Mouse (Mus musculus): ENCODE data around the gene Upf1. TPM values are rescaled to one million over a fixed set of nuclear protein-coding genes. Genes with fewer than 3 reads are reported as not detected.

Gene Upf1
- polyA plus RNA-seq, 1 experiment from 2014 or later: 10.4 TPM

GRCm38 (mm10) chr8:70374318-70374927, 21.3 kb upstream of the Upf1 start:
- H3K9me3 ChIP-seq (ENCODE audit: low read length): no peaks in the 10 kb centered on the region
- no peaks in the 10 kb centered on the region for H3K36me3 ChIP-seq (ENCODE audit: insufficient read depth, low read length)
- H3K4me3 ChIP-seq (ENCODE audit: low read depth, low read length): peak overlapping the region; percentile 27
- no peak for TF ChIP-seq CTCF (IDR thresholded peaks at IDR 0.05)
- TF ChIP-seq EP300 (IDR thresholded peaks at IDR 0.05): no peak
- H3K27ac ChIP-seq (ENCODE audit: low read length): no peak overlapping the region
- peak overlapping the region; percentile 44 for H3K4me2 ChIP-seq (replicated peaks; ENCODE audit: low read depth, low read length)
- H3K27me3 ChIP-seq (replicated peaks; ENCODE audit: insufficient read depth, low read length): peaks cover 54% of the 10 kb centered on the region
- peaks cover 9% of the 10 kb centered on the region; the same call in 1 of the 2 replicates for H3K4me1 ChIP-seq (ENCODE audit: insufficient read depth, low read depth, low read length)
- peak; percentile 80 for DNase-seq (ENCODE audit: low spot score)
- no peak overlapping the region for H3K9ac ChIP-seq (replicated peaks; ENCODE audit: low read depth)
- peak; percentile 84 for ATAC-seq
- under 1% methylated on average over 36 of the region's 53 CpGs for WGBS

- peak within 1 kb of the TSS; percentile 44 for H3K4me2 ChIP-seq (replicated peaks; ENCODE audit: low read depth, low read length)
- no peak for ATAC-seq
- no peak for DNase-seq (ENCODE audit: low spot score)
- 4% methylated on average over 47 of the region's 47 CpGs for WGBS
- H3K9me3 ChIP-seq (ENCODE audit: low read length): no peaks in the 10 kb centered on the region
- TF ChIP-seq EP300 (IDR thresholded peaks at IDR 0.05): no peak
- no peak for TF ChIP-seq CTCF (IDR thresholded peaks at IDR 0.05)
- no peak within 1 kb of the TSS for H3K9ac ChIP-seq (replicated peaks; ENCODE audit: low read depth)
- H3K27ac ChIP-seq (ENCODE audit: low read length): no peak within 1 kb of the TSS
- peak within 1 kb of the TSS; percentile 27 for H3K4me3 ChIP-seq (ENCODE audit: low read depth, low read length)
- no peaks in the 10 kb centered on the region for H3K36me3 ChIP-seq (ENCODE audit: insufficient read depth, low read length)
- peaks cover 54% of the 10 kb centered on the region for H3K27me3 ChIP-seq (replicated peaks; ENCODE audit: insufficient read depth, low read length)
- H3K4me1 ChIP-seq (ENCODE audit: insufficient read depth, low read depth, low read length): peaks cover 9% of the 10 kb centered on the region; the same call in 1 of the 2 replicates
Observed at GRCm38 (mm10) chr8:70373397-70374317, 20.6 kb upstream of the Upf1 start, which contains the start of gene Comp. TSS of gene Comp (plus strand) at chr8:70373558.

GRCm38 (mm10) chr8:70371951-70372350, 18.9 kb upstream of the Upf1 start:
- peaks cover 44% of the 10 kb centered on the region for H3K27me3 ChIP-seq (replicated peaks; ENCODE audit: insufficient read depth, low read length)
- TF ChIP-seq CTCF (IDR thresholded peaks at IDR 0.05): no peak
- no peak for TF ChIP-seq EP300 (IDR thresholded peaks at IDR 0.05)
- no peaks in the 10 kb centered on the region for H3K9me3 ChIP-seq (ENCODE audit: low read length)
- H3K4me3 ChIP-seq (ENCODE audit: low read depth, low read length): no peak overlapping the region
- no peak overlapping the region for H3K27ac ChIP-seq (ENCODE audit: low read length)
- ATAC-seq: no peak
- H3K9ac ChIP-seq (replicated peaks; ENCODE audit: low read depth): no peak overlapping the region
- DNase-seq (ENCODE audit: low spot score): no peak
- 30% methylated on average over 6 of the region's 6 CpGs for WGBS
- H3K36me3 ChIP-seq (ENCODE audit: insufficient read depth, low read length): no peaks in the 10 kb centered on the region
- peaks cover 9% of the 10 kb centered on the region; the same call in 1 of the 2 replicates for H3K4me1 ChIP-seq (ENCODE audit: insufficient read depth, low read depth, low read length)
- H3K4me2 ChIP-seq (replicated peaks; ENCODE audit: low read depth, low read length): no peak overlapping the region

GRCm38 (mm10) chr8:70370476-70370875, 17.4 kb upstream of the Upf1 start:
- H3K4me2 ChIP-seq (replicated peaks; ENCODE audit: low read depth, low read length): no peak overlapping the region
- DNase-seq (ENCODE audit: low spot score) (no peak), ATAC-seq (no peak)
- 83% methylated on average over 7 of the region's 7 CpGs for WGBS
- H3K4me3 ChIP-seq (ENCODE audit: low read depth, low read length): no peak overlapping the region
- peaks cover 29% of the 10 kb centered on the region for H3K27me3 ChIP-seq (replicated peaks; ENCODE audit: insufficient read depth, low read length)
- H3K9me3 ChIP-seq (ENCODE audit: low read length): no peaks in the 10 kb centered on the region
- H3K4me1 ChIP-seq (ENCODE audit: insufficient read depth, low read depth, low read length): peaks cover 7% of the 10 kb centered on the region; the same call in 1 of the 2 replicates
- TF ChIP-seq EP300 (IDR thresholded peaks at IDR 0.05) (no peak), CTCF (IDR thresholded peaks at IDR 0.05) (no peak)
- H3K36me3 ChIP-seq (ENCODE audit: insufficient read depth, low read length): no peaks in the 10 kb centered on the region
- H3K9ac ChIP-seq (replicated peaks; ENCODE audit: low read depth): no peak overlapping the region
- no peak overlapping the region for H3K27ac ChIP-seq (ENCODE audit: low read length)

GRCm38 (mm10) chr8:70366588-70366987, 13.5 kb upstream of the Upf1 start:
- no peaks in the 10 kb centered on the region for H3K4me1 ChIP-seq (ENCODE audit: insufficient read depth, low read depth, low read length)
- no peaks in the 10 kb centered on the region for H3K36me3 ChIP-seq (ENCODE audit: insufficient read depth, low read length)
- H3K9ac ChIP-seq (replicated peaks; ENCODE audit: low read depth): no peak overlapping the region
- H3K27me3 ChIP-seq (replicated peaks; ENCODE audit: insufficient read depth, low read length): no peaks in the 10 kb centered on the region
- 51% methylated on average over 5 of the region's 5 CpGs for WGBS
- no peak overlapping the region for H3K4me2 ChIP-seq (replicated peaks; ENCODE audit: low read depth, low read length)
- DNase-seq (ENCODE audit: low spot score) (no peak), ATAC-seq (peak; percentile 49; the same call in 1 of the 2 replicates)
- TF ChIP-seq EP300 (IDR thresholded peaks at IDR 0.05) (no peak), CTCF (IDR thresholded peaks at IDR 0.05) (no peak)
- H3K4me3 ChIP-seq (ENCODE audit: low read depth, low read length): no peak overlapping the region
- no peak overlapping the region for H3K27ac ChIP-seq (ENCODE audit: low read length)
- no peaks in the 10 kb centered on the region for H3K9me3 ChIP-seq (ENCODE audit: low read length)

- Histone ChIP-seq H3K9me3 (ENCODE audit: low read length) (no peaks in the 10 kb centered on the region), H3K4me3 (ENCODE audit: low read depth, low read length) (no peak overlapping the region), H3K9ac (replicated peaks; ENCODE audit: low read depth) (no peak overlapping the region), H3K36me3 (ENCODE audit: insufficient read depth, low read length) (no peaks in the 10 kb centered on the region), H3K27ac (ENCODE audit: low read length) (no peak overlapping the region), H3K4me2 (replicated peaks; ENCODE audit: low read depth, low read length) (no peak overlapping the region), H3K4me1 (ENCODE audit: insufficient read depth, low read depth, low read length) (no peaks in the 10 kb centered on the region), H3K27me3 (replicated peaks; ENCODE audit: insufficient read depth, low read length) (no peaks in the 10 kb centered on the region)
- DNase-seq (ENCODE audit: low spot score) (no peak), ATAC-seq (peak; percentile 25; the same call in 1 of the 2 replicates)
- TF ChIP-seq EP300 (IDR thresholded peaks at IDR 0.05): no peak
- TF ChIP-seq CTCF (IDR thresholded peaks at IDR 0.05): no peak
- WGBS: 31% methylated on average over 5 of the region's 5 CpGs
Observed at GRCm38 (mm10) chr8:70364066-70364465, 11.0 kb upstream of the Upf1 start.
